Mouse (Mus musculus): ENCODE measurements around the gene Spin1.

GRCm38 (mm10) chr13:51170215-51170614 is 69.5 kb downstream of the Spin1 start:
- TF ChIP-seq CTCF (IDR thresholded peaks at IDR 0.05) (no peak), EP300 (IDR thresholded peaks at IDR 0.05) (no peak)

All from lung, postnatal 0 days (tissue).